Mouse (Mus musculus) large intestine, adult 2 months (tissue): ENCODE measurements around the gene Speer4f2. TPM values are rescaled to one million over a fixed set of nuclear protein-coding genes. Genes with fewer than 3 reads are reported as not detected.

Experiments
- polyA plus RNA-seq: library from polyadenylated mRNA; depleted of rRNA; stranded (reverse); fragments of >200 nt; gene quantifications from 2 replicates; pipeline ENCODE4 v1.2.3, GENCODE M21; 2012; rRNA removed

Gene Speer4f2
- polyA plus RNA-seq, 1 experiment, result not detected

Other genes with a start within 250 kb of the Speer4f2 start
- not detected in 2 replicates for gene Speer4f1, start 102.9 kb downstream of the Speer4f2 start, polyA plus RNA-seq
- 1.9 and 2.6 TPM in 2 replicates for gene Sema3c, start 201.1 kb downstream of the Speer4f2 start, polyA plus RNA-seq